Mouse (Mus musculus) ES-Bruce4 (cell line): ENCODE data around the gene Vmn2r42.
"Not testable (repeated sequence)": the region's sequence is repeated elsewhere in the genome, so short reads cannot be mapped to it uniquely, and the experiment has no call there.

ENCODE experiments used
- CTCF ChIP-seq: IDR thresholded peaks from one replicate; pipeline ENCODE4 v1.8.1; 2011; ENCODE audit warnings: low read depth, low read length
- EP300 ChIP-seq: IDR thresholded peaks from 2 replicates; pipeline ENCODE4 v1.6.1; 2011; ENCODE audit warnings: low read depth, low read length; ENCODE audit not compliant: insufficient read depth
- POLR2A ChIP-seq: IDR thresholded peaks from one replicate; pipeline ENCODE4 v1.8.1; 2011; ENCODE audit warnings: low read length; ENCODE audit not compliant: insufficient read depth

DNA sequence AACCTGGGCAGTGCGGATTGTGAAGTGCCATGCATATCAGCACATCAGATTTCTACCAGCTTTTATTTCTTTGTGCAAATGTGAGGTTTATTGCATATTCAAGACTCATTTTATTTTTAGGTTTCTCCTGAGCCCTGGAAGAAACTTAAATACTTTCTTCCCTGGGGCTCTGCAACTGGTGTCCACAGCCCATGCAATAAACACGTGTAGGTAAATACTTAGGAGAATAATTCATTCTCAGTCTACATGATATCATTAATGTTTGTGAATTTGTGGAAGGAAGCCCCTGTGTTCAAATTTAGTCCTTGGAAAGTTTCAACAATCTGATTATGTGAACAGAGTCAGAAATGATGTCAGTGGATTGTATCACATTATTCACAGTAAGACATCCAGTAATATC lies at the start of gene Vmn2r42:
- TF ChIP-seq POLR2A, CTCF, EP300: not testable (repeated sequence)
